Comparison of ENCODE assay signal across 1 mouse cellular context in genomic region chr5:125443335-125443734, GRCm38 (mm10).
A peak's percentile ranks its signal among the peaks of the same experiment; 100 is the strongest.
TF ChIP-seq lines count a peak whose summit lies in the region.

No protein-coding gene starts in this region.

TF ChIP-seq in MEL, 35 proteins besides CTCF, POLR2A, EP300 and RAD21 (continued from another document):
- TF ChIP-seq MAX (IDR thresholded peaks at IDR 0.05; ENCODE audit: low read length): peak; percentile 12; the same call in 1 of the 2 replicates
